Mouse (Mus musculus) G1E-ER4 (cell line): ENCODE measurements around the gene Iqcf1. TPM values are rescaled to one million over a fixed set of nuclear protein-coding genes. Genes with fewer than 3 reads are reported as not detected.

Experiments used
- GATA1 ChIP-seq: IDR thresholded peaks from one replicate; pipeline ENCODE4 v1.8.0; 2012; ENCODE audit warnings: low read length, inconsistent platforms
- polyA plus RNA-seq: library from polyadenylated mRNA; stranded (reverse); fragments of >175 nt; gene quantifications from 2 replicates; pipeline ENCODE4 v1.2.3, GENCODE M21; 2012

Gene Iqcf1
- polyA plus RNA-seq, 1 experiment = not detected

DNA sequence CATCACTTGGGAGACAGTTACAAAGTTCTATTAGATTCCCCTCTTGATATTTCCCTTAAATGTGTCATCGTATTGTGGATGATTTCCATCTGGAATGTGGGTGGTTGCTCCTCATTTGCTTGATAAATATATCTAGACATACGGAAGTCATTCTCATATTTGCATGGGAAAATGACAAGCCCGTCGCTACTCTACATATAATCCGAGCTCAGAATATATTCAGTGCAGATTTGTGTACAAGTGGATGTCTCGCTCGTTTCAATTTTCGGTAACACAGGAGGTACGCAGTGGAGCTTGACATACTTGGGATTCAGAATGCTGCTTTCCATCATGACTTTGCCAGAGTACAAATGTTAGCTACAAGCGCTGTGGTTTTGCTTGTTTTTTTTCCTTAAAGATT is 9.6 kb downstream of the Iqcf1 start:
- TF ChIP-seq GATA1 = no peak

DNA sequence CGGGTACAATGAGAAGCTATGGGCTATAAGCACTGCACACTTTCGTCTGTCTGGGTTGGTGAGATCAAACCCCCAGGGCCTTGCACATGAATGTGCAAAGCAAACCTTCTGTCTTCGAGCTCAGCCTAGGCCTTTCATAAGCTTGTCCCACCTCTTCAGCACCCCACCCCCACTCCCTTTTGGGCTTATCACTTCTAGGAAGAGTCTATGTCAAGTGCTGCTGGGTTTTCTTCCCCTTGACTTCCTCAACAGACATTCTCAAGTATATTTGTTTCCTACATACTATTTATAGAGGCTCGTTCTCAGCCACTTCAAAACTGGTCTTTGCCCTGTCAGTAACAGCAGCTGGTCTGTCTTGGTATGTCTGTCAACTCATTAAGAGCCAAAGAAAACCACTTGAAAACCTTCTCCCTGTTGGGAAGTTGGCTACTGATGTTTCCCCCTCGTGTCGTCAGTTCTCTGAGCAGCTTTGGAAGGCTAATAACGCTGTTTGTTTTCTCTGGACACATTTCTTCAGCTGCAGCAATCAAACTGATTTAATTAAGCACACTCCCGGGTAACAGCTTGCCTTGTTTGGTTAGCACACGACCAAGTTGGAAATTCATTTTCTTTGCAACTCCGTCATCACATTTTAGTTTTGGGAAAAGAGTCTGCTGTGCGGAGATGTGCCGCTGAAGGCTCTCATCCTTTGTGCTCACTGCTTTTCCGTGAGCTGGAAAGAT is 13.1 kb downstream of the Iqcf1 start:
- no peak for TF ChIP-seq GATA1

DNA sequence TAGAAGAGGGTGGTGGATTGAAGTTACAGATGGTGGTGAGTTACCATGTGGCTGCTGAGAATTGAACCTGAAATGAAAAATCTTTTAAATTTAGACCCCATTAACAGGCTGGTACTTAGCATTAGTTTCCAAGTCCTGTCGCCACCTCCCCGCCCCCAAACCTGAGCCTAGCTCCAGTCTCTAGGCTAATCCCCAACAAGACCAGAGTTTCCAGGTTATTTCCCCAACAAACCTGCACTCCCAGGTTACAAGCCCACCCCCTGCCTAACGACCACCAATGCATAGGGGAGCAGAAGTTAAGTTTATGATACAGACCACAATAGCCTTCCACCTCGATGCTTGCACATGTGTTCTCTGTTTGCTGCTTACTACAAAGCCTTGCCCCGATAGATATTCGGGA is 13.8 kb downstream of the Iqcf1 start:
- no peak for TF ChIP-seq GATA1

DNA sequence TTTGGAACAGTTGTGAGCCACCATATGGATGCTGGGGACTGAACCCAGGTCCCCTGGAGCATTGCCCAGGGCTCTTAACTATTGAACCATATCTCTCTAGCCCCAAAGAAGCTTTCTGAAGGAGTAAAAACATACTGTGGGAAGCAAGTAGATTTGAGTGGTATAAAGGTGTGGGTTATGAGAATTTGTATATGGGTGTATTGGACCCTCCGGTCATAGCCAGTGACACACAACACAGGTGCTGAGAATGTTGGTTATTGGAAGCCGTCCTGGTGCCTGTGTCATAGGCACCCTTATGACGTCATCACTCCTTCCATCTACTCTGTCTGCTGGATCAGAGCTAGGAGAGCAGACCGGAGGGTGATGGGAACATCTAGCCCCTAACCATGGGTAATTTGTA is 14.5 kb downstream of the Iqcf1 start, which contains the start of gene Iqcf5:
TSS of gene Iqcf5 (plus strand) at position 301 of the 400 bp plus-strand sequence.
- no peak for TF ChIP-seq GATA1

DNA sequence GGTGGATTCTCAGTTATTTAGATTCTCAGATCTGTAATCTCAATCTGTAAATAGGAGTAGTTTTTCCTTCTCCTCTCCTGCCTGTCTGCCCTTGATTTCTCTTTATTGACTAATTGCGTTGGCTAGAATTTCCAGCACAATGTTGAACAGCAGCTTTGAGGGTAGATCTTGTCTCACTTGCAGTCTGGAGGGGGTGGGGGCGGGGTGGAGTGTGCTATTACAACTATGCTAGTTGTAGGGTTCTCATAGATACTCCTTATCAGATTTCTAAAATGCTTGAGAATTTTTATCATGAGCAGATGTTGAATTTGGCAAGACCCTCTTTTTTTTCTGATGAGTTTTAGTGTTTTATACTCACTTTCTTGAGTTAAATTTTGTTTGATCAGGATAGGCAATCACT is 19.7 kb downstream of the Iqcf1 start:
- no peak for TF ChIP-seq GATA1

DNA sequence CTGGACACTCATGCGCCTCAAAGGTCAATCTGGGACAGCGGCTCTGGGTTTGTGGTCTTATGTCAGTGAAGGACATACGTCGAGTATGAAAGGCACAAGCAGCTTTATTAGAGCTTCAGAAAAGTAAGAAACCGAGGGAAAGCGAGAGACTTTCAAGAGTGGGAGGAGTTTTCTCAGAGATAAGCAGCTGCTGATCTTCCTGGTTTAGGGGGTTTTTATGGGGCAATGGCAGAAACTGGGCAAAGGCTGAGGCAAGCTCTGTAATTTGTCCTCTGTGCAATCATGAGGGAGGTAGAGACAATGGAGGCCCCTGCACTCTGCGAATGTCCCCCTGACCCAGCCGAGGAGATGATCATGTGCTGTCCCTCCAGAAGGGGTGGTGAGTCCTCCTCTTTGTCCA is 20.1 kb downstream of the Iqcf1 start:
- TF ChIP-seq GATA1 = no peak

DNA sequence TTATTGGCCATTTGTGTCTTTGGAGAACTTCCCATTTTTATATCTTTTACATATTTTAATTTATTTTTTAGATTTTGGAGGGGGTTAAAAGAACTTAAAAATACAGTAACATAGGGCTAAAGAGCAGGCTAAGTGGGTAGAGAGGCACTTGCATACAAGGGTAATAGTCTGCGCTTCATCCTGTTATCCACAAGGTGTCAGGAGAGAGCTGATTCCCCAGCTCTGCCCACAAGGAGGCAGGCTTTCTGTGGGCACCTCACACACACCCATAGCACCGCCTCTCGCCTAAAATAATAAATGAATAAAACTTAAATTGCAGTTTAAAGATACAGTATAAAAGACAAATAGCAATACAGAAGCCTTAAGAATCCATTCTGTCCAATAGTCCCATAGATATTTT is 32.1 kb downstream of the Iqcf1 start:
- no peak for TF ChIP-seq GATA1

DNA sequence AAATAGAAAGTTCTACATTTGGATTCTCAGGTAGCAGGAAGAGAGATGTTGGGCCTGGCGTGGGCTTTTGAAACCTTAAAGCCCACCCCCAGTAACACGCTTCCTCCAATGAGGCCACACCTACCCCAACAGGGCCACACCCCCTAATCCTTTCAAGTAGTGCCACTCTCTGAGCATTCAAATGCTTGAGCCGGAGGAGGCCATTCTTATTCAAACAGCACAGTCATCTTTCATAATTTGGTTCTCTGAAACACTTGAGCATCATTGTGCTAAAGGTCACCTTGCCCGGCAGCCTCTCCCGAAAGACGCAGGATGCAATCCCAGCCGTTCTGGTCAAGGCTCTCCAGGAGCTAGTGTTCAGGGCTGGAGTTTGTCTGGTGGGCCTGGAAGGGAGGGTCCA is 34.5 kb downstream of the Iqcf1 start:
- no peak for TF ChIP-seq GATA1

DNA sequence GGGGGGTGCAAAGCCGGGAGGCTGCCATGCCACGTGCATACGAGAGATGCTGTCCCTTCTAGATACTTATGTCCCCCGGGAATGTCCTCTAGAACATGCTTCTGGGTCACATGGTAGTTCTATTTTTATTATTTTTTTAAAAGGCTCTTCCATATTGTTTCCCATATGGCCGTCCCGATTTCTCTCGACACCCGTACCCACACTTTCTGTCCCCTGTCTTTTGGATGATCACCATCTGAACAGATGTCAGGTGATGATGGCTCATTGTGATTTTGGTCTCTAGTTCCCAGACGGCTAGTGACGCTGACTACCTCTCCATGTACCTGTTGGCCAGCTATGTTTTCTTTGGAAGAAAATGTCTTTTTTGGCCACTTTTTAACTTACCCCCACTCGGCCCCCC is 35.2 kb downstream of the Iqcf1 start:
- TF ChIP-seq GATA1 = no peak

Other genes with a start within 250 kb of the Iqcf1 start
- 9.9 and 20.0 TPM in 2 replicates for gene Poc1a, start 218.9 kb upstream of the Iqcf1 start, polyA plus RNA-seq
- gene Dusp7, start 131.3 kb upstream of the Iqcf1 start, polyA plus RNA-seq = 15.7 and 17.4 TPM in 2 replicates
- 40.2 and 40.6 TPM in 2 replicates for gene Rpl29, start 70.5 kb upstream of the Iqcf1 start, polyA plus RNA-seq
- gene Acy1, start 61.6 kb upstream of the Iqcf1 start, polyA plus RNA-seq = 15.0 and 24.3 TPM in 2 replicates
- gene Abhd14b, start 52.5 kb upstream of the Iqcf1 start, polyA plus RNA-seq = 1.1 and 1.5 TPM in 2 replicates
- 13.6 and 24.5 TPM in 2 replicates for gene Abhd14a, start 52.3 kb upstream of the Iqcf1 start, polyA plus RNA-seq
- gene Pcbp4, start 46.7 kb upstream of the Iqcf1 start, polyA plus RNA-seq = 17.6 and 22.6 TPM in 2 replicates
- gene Gpr62, start 34.0 kb upstream of the Iqcf1 start, polyA plus RNA-seq = not detected in 2 replicates
- 440 and 496 TPM in 2 replicates for gene Rrp9, start 24.0 kb upstream of the Iqcf1 start, polyA plus RNA-seq
- 1.2 and 1.3 TPM in 2 replicates for gene Parp3, start 23.0 kb upstream of the Iqcf1 start, polyA plus RNA-seq
- gene Iqcf5, start 14.6 kb downstream of the Iqcf1 start, polyA plus RNA-seq = not detected in 2 replicates
- gene Iqcf3, start 61.7 kb downstream of the Iqcf1 start, polyA plus RNA-seq = not detected in 2 replicates
- gene Iqcf4, start 71.0 kb downstream of the Iqcf1 start, polyA plus RNA-seq = not detected in 2 replicates
- gene Iqcf6, start 126.6 kb downstream of the Iqcf1 start, polyA plus RNA-seq = not detected in 2 replicates
- gene Grm2, start 156.1 kb downstream of the Iqcf1 start, polyA plus RNA-seq = not detected in 2 replicates
- 47.2 and 52.5 TPM in 2 replicates for gene Tex264, start 186.0 kb downstream of the Iqcf1 start, polyA plus RNA-seq